Comparison of ENCODE assay signal across 19 mouse cellular contexts in genomic region chr10:75495304-75495703, GRCm38 (mm10). TPM values are rescaled to one million over a fixed set of nuclear protein-coding genes. Genes with fewer than 3 reads are reported as not detected.
DNase-seq lines count a peak whose midpoint lies in the region; ATAC-seq and TF ChIP-seq lines count a peak whose summit lies in the region.
"Had no signal": no experiment of that assay in that cellular context is flagged by ENCODE, and none has a peak within 500 bp of the region (broad histone marks: within the 10 kb centered on the region; RNA-seq: fewer than 3 reads in every experiment).

No protein-coding gene starts in this region.

- peak; percentile 11 for DNase-seq in adrenal gland, postnatal 14 days
- no peak for DNase-seq in adrenal gland, adult (ENCODE audit: inconsistent age in 2 of 2, low spot score in 1 of 2)
- peak; percentile 58 for DNase-seq in heart, adult 8-10 months (ENCODE audit: low spot score)
- DNase-seq in heart, postnatal 4 days, result no peak
- peak; percentile 62 to 67 for DNase-seq in heart, adult 9 months (ENCODE audit: low spot score in 2 of 2)
- peak; percentile 36 for DNase-seq in heart, postnatal 0 days (ENCODE audit: low spot score)
- DNase-seq in spleen, postnatal 4 days (ENCODE audit: low spot score in 2 of 2), result no peak
- no peak for DNase-seq in Muller cell, postnatal 12 days (ENCODE audit: inconsistent ontology term)
- DNase-seq: cerebellum, adult 2 months; gastrocnemius, postnatal 14 days; kidney, adult 18-20 months; lung, adult 2 months had no signal

- peak; percentile 79 for ATAC-seq in heart, postnatal 0 days (ENCODE audit: insufficient read depth, low read depth)
- ATAC-seq: CD4-positive, CD25-positive, alpha-beta regulatory T cell, adult 4 months; liver, embryonic 12.5 days had no signal

- H3K4me3 ChIP-seq in heart, postnatal 0 days (ENCODE audit: low read depth, low read length), result no peak overlapping the region
- H3K4me3 ChIP-seq: embryonic facial prominence, embryonic 10.5 days; forebrain, embryonic 12.5 days; hindbrain, embryonic 12.5 days; limb, embryonic 10.5 days; liver, embryonic 12.5 days had no signal

- no peak overlapping the region for H3K4me2 ChIP-seq in heart, postnatal 0 days (ENCODE audit: low read depth, low read length)
- H3K4me2 ChIP-seq: forebrain, embryonic 12.5 days; hindbrain, embryonic 12.5 days; liver, embryonic 12.5 days had no signal

- H3K27me3 ChIP-seq in heart, postnatal 0 days (ENCODE audit: control insufficient read depth, insufficient read depth, low read length), result no peaks in the 10 kb centered on the region
- H3K27me3 ChIP-seq: forebrain, embryonic 12.5 days; hindbrain, embryonic 12.5 days; liver, embryonic 12.5 days had no signal

- no peaks in the 10 kb centered on the region for H3K36me3 ChIP-seq in heart, postnatal 0 days (replicated peaks; ENCODE audit: control insufficient read depth, insufficient read depth, low read length)
- H3K36me3 ChIP-seq: embryonic facial prominence, embryonic 10.5 days; forebrain, embryonic 12.5 days; hindbrain, embryonic 12.5 days; limb, embryonic 10.5 days; liver, embryonic 12.5 days had no signal

- 21% methylated on average over 6 of the region's 6 CpGs for WGBS in heart, postnatal 0 days

- H3K9ac ChIP-seq in heart, postnatal 0 days (replicated peaks; ENCODE audit: low read depth, low read length), result peak overlapping the region; percentile 46; the same call in 1 of the 2 replicates
- H3K9ac ChIP-seq: forebrain, embryonic 12.5 days; hindbrain, embryonic 12.5 days; liver, embryonic 12.5 days had no signal

- peaks cover 10% of the 10 kb centered on the region; the same call in 1 of the 2 replicates for H3K4me1 ChIP-seq in heart, postnatal 0 days (ENCODE audit: control insufficient read depth, insufficient read depth)
- H3K4me1 ChIP-seq: embryonic facial prominence, embryonic 10.5 days; forebrain, embryonic 12.5 days; hindbrain, embryonic 12.5 days; limb, embryonic 10.5 days had no signal

- no peak for TF ChIP-seq CTCF in heart, postnatal 0 days (IDR thresholded peaks at IDR 0.05; ENCODE audit: low read depth)

- peak overlapping the region; percentile 62 for H3K27ac ChIP-seq in heart, postnatal 0 days (ENCODE audit: low read depth)
- H3K27ac ChIP-seq: embryonic facial prominence, embryonic 10.5 days; forebrain, embryonic 12.5 days; hindbrain, embryonic 12.5 days; limb, embryonic 10.5 days; liver, embryonic 12.5 days; stomach, postnatal 0 days had no signal

- TF ChIP-seq EP300 in heart, postnatal 0 days (IDR thresholded peaks at IDR 0.05; ENCODE audit: low read depth), result no peak

- no peaks in the 10 kb centered on the region for H3K9me3 ChIP-seq in heart, postnatal 0 days (replicated peaks; ENCODE audit: control insufficient read depth, low read length)
- H3K9me3 ChIP-seq: embryonic facial prominence, embryonic 10.5 days; forebrain, embryonic 12.5 days; hindbrain, embryonic 12.5 days; limb, embryonic 10.5 days; liver, embryonic 12.5 days had no signal

RNA-seq across cellular contexts. Expression of gene Snrpd3, which starts 22.0 kb away (rescaled TPM):
- 87.9 and 88.0 TPM in 2 replicates for total RNA-seq in adrenal gland, postnatal 14 days (2021)
- 10 to 100 TPM; 64.0 to 72.6 (median 68.3) TPM for total RNA-seq in heart, adult 8-10 months (2022)
- total RNA-seq in heart, postnatal 4 days (2021), result 100 to 1,000 TPM in 1 of 2 experiments, 10 to 100 TPM in 1; 94.4 to 103 TPM
- total RNA-seq in heart, postnatal 0 days (2014; rRNA removed; ENCODE audit: low replicate concordance), result 10.8 and 10.9 TPM in 2 replicates
- 65.4 and 68.5 TPM in 2 replicates for polyA plus RNA-seq in heart, postnatal 0 days (2015; fragmentation: Nextera tagmentation; extraction: Ambion mirVana)

RNA-seq across cellular contexts. Expression of gene Gucd1, which starts 22.5 kb away (rescaled TPM):
- total RNA-seq in adrenal gland, postnatal 14 days (2021), result 41.0 and 61.5 TPM in 2 replicates
- total RNA-seq in heart, adult 8-10 months (2022), result 10 to 100 TPM; 34.0 to 37.2 (median 36.1) TPM
- total RNA-seq in heart, postnatal 4 days (2021), result 10 to 100 TPM; 36.4 to 42.8 TPM
- total RNA-seq in heart, postnatal 0 days (2014; rRNA removed; ENCODE audit: low replicate concordance), result 113 and 117 TPM in 2 replicates
- 25.4 and 28.0 TPM in 2 replicates for polyA plus RNA-seq in heart, postnatal 0 days (2015; fragmentation: Nextera tagmentation; extraction: Ambion mirVana)

Comparison
In these comparisons a context has a peak if more than half of its experiments do, and no peak if none do; other contexts are left out.
1. DNase-seq: peak in adrenal gland, postnatal 14 days (single experiment), heart, adult 8-10 months (single experiment), heart, adult 9 months (2 of 2) and heart, postnatal 0 days (single experiment); none in adrenal gland, adult (0 of 2), heart, postnatal 4 days (single experiment), spleen, postnatal 4 days (0 of 2) and Muller cell, postnatal 12 days (single experiment).